9 mouse cellular contexts compared by ENCODE assay signal in the genomic region with DNA sequence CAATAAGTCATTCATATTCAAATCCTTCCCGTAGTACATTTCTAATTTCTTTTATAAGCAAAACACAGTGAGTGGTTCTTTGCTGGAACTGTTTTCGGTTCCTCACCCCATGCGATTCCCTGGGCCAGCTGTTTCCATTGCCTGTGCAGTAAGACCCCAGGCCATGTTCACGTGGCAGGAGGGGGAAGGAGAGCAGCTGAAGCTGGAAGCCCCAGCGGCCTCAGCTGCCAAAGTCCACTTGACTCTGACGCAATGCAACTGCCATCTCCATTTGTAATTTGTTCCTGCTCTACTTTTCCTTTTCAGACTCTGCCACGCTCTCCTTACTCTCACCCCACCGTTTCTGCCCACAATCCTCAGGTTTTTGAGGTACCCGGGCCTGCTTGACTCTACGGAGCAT.
A peak's percentile ranks its signal among the peaks of the same experiment; 100 is the strongest.
DNase-seq lines count a peak whose midpoint lies in the region; TF ChIP-seq lines count a peak whose summit lies in the region.
"Had no signal": no experiment of that assay in that cellular context is flagged by ENCODE, and none has a peak within 500 bp of the region (broad histone marks: within the 10 kb centered on the region; RNA-seq: fewer than 3 reads in every experiment).

No protein-coding gene starts in this region.

- H3K36me3 ChIP-seq in myocyte (ENCODE audit: control insufficient read depth, insufficient read depth): no peaks in the 10 kb centered on the region
- H3K36me3 ChIP-seq: forebrain, embryonic 10.5 days had no signal

- peak overlapping the region; percentile 12 for H3K4me2 ChIP-seq in myocyte (ENCODE audit: low read depth)

- no peak overlapping the region for H3K4me3 ChIP-seq in myocyte
- H3K4me3 ChIP-seq: forebrain, embryonic 10.5 days had no signal

- intact Hi-C loops in heart, postnatal 36 days (cut with DNase I): no loop called here

- H3K27me3 ChIP-seq in myocyte (ENCODE audit: control insufficient read depth, insufficient read depth, insufficient read length): no peaks in the 10 kb centered on the region

- no peak overlapping the region for H3ac ChIP-seq in myocyte (ENCODE audit: control insufficient read depth, insufficient read length)

- DNase-seq in cerebellum, adult 9-11 months: peak; percentile 1
- no peak for DNase-seq in cerebellum, adult 18-20 months
- DNase-seq in ovary, postnatal 36 days (ENCODE audit: low spot score): peak; percentile 4
- no peak for DNase-seq in ovary, postnatal 14 days (ENCODE audit: low spot score)
- DNase-seq in heart, postnatal 36 days: peak; percentile 5 to 23
- no peak for DNase-seq in spleen, postnatal 14 days (ENCODE audit: low spot score in 2 of 2)
- no peak for DNase-seq in layer of hippocampus, adult 11-12 months (ENCODE audit: low spot score)

- H3K79me2 ChIP-seq in myocyte (ENCODE audit: control insufficient read depth, insufficient read depth): no peaks in the 10 kb centered on the region

- no peak for TF ChIP-seq POLR2A in myocyte (IDR thresholded peaks at IDR 0.05; ENCODE audit: insufficient read length, low read depth)

TF ChIP-seq in myocyte, 11 proteins besides CTCF, POLR2A, EP300 and RAD21:
- no peak for TF ChIP-seq REST (IDR thresholded peaks at IDR 0.05; ENCODE audit: insufficient read depth, insufficient read length)
- no peak for TF ChIP-seq TCF3 (IDR thresholded peaks at IDR 0.05; ENCODE audit: insufficient read length, low read depth)
- no peak for TF ChIP-seq CEBPB (IDR thresholded peaks at IDR 0.05; ENCODE audit: insufficient read depth, poor library complexity, severe bottlenecking)
- TF ChIP-seq USF1 (IDR thresholded peaks at IDR 0.05; ENCODE audit: low read depth): no peak
- TF ChIP-seq TCF12 (IDR thresholded peaks at IDR 0.05; ENCODE audit: insufficient read depth, poor library complexity, severe bottlenecking): no peak
TF ChIP-seq in myocyte: peak in this region for 0.

Comparison
In these comparisons a context has a peak if more than half of its experiments do, and no peak if none do; other contexts are left out.
1. DNase-seq: peak in cerebellum, adult 9-11 months (single experiment), ovary, postnatal 36 days (single experiment) and heart, postnatal 36 days (2 of 2); none in cerebellum, adult 18-20 months (0 of 2), ovary, postnatal 14 days (single experiment), spleen, postnatal 14 days (0 of 2) and layer of hippocampus, adult 11-12 months (single experiment).